Mouse (Mus musculus) cerebral cortex, adult 2 months (tissue): ENCODE results near the gene N4bp2l1.

Experiments
- WGBS: fragments of 180-500 bp; shearing (Covaris S2); methylation state at CpG from one replicate; pipeline ENCODE4 v1.1.7; 2018; 5-methylcytosine and 5-hydroxymethylcytosine counted together

The N4bp2l1 gene

GRCm38 (mm10) chr5:150597088-150597487 is at the start of gene N4bp2l1:
TSS of gene N4bp2l1 (minus strand) at chr5:150597188.
- 92% methylated on average over 7 of the region's 7 CpGs for WGBS

GRCm38 (mm10) chr5:150644926-150645325 is 47.9 kb upstream of the N4bp2l1 start:
- 87% methylated on average over 4 of the region's 4 CpGs for WGBS

DNA sequence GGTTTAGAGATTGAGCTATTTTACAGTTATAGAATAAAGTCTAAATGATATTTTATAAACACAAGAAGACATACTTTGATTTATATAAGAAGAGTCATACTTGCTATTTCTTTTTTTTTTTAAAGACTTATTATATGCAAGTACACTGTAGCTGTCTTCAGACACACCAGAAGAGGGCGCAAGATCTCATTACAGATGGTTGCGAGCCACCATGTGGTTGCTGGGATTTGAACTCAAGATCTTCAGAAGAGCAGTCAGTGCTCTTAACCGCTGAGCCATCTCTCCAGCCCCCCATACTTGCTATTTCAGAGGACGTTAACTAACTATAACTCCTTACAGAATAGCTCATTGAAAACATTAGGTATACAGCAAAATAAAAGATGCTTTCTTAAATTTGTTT is 46.4 kb upstream of the N4bp2l1 start:
- WGBS = 96% methylated on average over 4 of the region's 4 CpGs

DNA sequence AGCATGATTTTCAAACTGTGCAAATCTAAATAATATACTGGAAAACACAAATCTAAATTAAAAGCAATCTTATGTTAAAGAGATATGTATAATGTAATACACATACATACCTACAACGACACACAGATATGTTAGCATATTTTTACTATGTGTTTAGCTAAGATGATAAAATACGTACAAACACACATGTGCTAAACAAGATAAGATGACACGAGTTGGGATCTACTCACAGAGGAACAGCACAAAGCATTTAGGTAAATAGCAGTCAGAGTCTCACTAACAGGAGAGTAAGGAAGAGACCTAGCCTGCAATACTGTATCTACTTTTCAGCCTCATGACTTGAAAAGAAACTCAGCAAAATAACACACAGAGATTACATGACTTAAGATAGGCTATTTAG is 44.5 kb upstream of the N4bp2l1 start:
- WGBS = 85% methylated on average over 3 of the region's 3 CpGs

DNA sequence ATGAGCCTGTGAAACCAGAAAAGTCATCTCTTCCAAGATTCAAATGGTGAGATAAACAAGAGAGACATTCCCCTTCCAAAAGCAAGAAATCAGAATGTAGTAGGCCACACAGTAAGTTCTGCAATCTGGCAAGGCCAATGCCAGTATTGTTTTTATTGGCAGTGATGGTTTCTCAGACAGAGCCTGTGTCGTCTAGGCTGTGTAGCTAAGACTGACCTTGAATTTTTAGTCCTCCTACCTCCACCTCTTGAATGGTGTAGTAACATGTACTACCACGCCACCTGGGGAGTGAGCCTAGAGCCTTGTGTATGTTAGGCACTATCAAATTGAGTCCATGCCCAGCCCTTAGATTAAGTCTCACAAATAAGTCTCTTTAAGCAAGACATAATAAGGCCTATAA is 32.7 kb upstream of the N4bp2l1 start:
- 76% methylated on average over 2 of the region's 2 CpGs for WGBS

DNA sequence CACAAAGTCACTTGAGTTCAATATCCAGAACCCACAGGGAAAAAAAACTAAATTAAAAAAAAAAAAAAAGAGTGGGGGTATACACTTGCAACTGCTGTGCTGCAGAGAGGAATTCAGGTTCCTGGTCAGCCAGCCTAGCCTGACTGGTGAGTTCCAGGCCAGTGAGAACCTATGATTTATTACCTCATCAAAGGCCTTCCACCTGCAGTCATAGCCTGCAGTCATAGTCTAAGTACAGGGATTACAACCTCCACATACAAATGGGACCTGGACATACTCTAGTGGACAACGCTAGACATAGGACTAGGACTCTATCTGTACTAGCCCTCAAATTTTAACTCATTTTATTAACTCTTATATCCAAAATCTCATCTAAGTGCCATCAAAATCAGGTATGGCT is 32.3 kb upstream of the N4bp2l1 start:
- WGBS = 100% methylated on average over 1 of the region's 1 CpGs

DNA sequence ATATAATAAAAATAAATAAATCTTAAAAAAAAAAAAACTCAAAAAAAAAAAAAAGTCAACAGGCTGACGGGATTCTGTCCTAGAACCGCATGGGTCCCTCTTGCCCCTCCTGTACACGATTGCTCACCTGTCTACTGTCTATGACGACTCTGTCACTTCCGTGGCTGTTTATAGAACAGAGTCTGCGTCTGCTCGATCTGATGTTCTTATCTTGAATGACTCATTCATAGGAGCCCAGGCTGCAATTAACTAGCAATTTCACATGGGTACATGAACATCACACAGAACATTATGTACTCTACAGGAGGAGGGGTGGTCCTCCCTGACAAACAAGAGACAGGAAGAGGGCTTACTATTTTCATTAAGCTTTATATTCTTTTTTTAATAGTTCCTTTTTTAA is 28.5 kb upstream of the N4bp2l1 start:
- 64% methylated on average over 7 of the region's 7 CpGs for WGBS

DNA sequence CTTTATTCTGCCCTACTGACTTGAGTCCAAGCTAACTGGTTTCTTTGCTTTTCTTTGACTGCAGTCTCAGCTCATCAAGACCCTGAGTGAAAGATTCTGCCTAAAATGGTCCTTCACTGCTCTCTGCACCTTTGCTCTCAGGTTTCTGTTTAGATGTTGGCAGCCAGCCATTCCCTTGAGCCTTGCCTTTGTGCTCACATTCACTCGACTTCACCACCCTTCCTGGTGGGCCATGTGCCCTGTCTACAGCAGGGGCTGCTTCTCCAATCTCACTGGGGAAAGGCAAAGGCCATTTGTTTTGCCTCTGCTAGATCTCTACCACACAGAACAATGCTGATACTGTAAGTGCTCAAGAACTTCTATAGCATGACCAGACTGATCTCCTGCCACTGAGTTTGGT is 25.8 kb upstream of the N4bp2l1 start:
- WGBS = 12% methylated on average over 1 of the region's 1 CpGs

- WGBS = 76% methylated on average over 3 of the region's 3 CpGs
Measured at GRCm38 (mm10) chr5:150621592-150621991, 24.6 kb upstream of the N4bp2l1 start.

DNA sequence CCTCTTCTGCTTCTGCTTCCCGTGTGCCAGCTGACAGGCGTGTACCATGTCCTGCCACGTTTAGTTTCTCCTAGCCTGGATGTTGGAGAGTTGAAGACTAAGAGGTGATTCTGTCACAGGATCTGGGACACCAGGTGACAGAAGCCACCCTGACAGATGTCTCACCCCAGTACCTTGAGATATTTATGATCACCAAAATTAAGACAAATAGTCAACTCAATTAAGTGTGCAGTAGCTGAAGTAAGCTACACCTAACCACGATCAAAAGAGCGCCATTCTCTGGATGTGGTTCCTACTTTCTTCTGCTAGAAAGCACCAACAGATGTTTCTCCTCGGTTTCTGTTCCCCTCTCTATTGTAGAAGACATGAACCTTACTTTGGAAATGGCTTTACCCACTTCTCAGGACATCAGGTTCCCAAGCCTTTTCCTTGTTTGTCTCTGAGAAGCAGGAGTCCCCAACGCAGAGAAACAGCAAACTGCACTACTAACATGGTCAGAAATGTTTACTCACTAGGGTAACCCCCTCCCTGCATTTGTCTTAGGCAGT is 23.7 kb upstream of the N4bp2l1 start:
- 82% methylated on average over 7 of the region's 7 CpGs for WGBS

DNA sequence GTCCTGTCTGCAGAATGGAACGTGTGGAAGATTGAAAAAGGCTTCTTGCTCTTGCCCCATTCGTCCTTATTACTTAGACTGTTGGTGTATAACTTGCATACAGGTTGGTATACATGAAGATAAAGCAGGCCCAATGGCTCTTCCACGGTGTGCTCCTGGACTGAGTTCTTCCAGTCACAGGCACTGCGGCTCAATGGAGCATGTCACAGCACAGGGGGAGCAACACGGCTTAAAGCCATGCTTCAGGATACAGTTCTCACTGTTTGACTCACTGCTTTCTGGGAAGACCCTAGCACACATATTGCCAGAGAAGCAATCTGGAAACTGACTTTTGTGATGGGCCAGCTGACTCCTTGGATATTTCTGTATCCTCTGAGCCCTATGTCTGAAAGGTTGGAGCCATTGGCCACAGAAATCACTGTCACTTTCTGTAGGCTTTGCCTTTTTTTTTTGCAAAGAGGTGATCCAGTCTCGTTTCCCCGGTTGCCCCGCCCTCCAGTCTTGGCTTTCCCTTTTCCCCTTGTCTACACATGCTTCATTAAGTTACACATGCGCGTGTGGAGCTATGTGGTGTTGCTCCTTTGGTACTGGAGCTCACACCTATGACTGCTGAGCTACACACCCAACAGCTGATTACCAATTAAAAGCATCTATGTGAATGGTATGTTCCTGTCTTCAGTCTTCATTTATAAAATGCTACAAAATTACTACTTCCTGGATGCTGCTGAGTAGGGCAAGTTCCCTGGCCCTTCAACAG is 21.8 kb upstream of the N4bp2l1 start:
- 83% methylated on average over 10 of the region's 10 CpGs for WGBS

GRCm38 (mm10) chr5:150616731-150617130 is 19.7 kb upstream of the N4bp2l1 start:
- WGBS = 65% methylated on average over 3 of the region's 3 CpGs

DNA sequence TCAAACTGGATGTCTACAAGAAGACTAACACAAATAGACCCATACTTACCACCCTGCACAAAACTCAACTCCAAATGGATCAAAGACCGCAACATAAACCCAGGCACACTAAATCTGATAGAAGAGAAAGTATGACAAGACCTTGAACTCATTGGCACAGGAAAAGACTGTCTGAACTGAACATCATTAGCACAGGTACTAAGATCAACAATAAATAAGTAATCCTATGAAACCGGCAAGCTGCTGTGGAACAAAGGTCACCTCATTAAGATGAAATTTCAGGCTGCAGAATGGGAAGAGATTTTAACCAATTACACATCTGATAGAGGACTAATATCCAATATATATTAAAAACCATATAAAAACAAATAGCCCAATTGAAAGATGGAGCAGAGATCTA is 19.2 kb upstream of the N4bp2l1 start:
- WGBS = 95% methylated on average over 2 of the region's 2 CpGs

GRCm38 (mm10) chr5:150614054-150614453 is 17.1 kb upstream of the N4bp2l1 start:
- 91% methylated on average over 2 of the region's 2 CpGs for WGBS

DNA sequence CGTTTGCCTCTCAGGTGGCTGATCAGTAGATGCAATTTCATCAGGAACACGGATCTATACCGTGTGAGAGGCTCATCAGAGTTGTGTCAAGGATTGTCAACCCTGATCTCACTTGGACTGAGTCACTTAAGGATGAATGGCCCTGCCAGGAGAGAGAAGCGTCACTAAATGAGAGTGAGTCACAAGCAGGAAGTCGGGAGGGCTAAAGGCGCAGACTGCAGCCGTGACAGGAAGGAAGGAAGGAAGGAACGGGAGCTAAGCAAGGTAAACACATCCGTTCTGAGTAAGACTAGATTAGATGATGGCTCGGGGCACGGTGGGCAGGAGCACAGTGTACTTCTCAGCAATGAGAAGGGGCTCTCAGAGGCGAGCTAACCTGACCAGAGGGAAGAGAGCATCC is 14.7 kb upstream of the N4bp2l1 start:
- 50% methylated on average over 12 of the region's 12 CpGs for WGBS

- 75% methylated on average over 1 of the region's 1 CpGs for WGBS
Measured at GRCm38 (mm10) chr5:150611136-150611535, 14.1 kb upstream of the N4bp2l1 start.

GRCm38 (mm10) chr5:150607631-150608030 is 10.6 kb upstream of the N4bp2l1 start:
- 93% methylated on average over 8 of the region's 8 CpGs for WGBS

- 96% methylated on average over 6 of the region's 6 CpGs for whole genome bisulfite sequencing
Measured at GRCm38 (mm10) chr5:150606131-150606530, 9.1 kb upstream of the N4bp2l1 start.

GRCm38 (mm10) chr5:150601441-150602230 is 4.6 kb upstream of the N4bp2l1 start:
- WGBS = 51% methylated on average over 14 of the region's 14 CpGs

DNA sequence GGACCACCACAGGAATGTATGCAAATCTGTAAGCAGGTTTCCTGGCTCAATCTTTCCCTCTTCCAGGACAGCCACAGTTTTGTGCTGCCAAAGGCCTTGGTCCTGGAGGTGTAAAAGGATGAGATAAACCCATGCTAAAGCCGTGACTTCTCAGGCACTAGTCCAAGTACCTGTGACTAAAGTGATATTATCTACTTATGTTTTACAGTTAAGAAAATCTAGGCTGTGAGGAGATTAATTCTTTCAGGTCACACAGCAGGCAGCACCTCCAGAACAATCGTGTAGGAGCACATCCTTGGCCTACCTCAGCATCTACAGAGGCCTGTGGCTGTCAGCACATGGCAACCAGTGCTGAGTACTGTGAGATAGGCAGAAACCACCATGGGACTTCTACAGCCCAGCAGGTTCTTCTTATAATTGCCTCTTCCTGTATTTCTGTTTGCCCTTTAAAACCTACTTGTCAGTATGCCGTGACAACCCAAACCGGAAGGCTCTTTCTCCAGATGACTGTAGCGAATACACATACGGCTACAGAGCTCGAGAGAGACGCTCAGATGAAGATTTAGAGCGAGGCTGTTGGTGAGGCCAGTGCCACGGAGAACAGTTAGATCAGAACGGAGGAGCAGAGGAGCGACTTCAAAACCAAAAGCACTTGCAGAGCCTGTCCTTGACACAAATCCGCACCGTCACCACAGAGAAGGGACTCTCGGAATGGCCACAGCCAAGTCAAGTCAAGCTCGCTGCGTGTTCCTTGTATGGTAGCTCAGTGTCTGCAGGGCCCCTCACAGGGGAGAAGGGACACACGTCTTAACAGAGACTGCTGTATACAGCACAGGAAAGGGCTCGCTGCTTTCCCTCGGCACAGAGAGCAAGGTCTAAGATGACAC is 3.8 kb upstream of the N4bp2l1 start:
- 67% methylated on average over 20 of the region's 20 CpGs for WGBS
